Mouse (Mus musculus): ENCODE measurements around the gene Mlx. TPM values are rescaled to one million over a fixed set of nuclear protein-coding genes. Genes with fewer than 3 reads are reported as not detected.

Mlx gene
- total RNA-seq, 1 experiment: 42.0 TPM

- in situ Hi-C loops (cut with MboI; ENCODE audit: low sequenced_read_pairs in 2 of 2, unreplicated experiment in 2 of 2): loop anchor here in 1 of 2 experiments (10.0 kb wide), 1 partner anchor 78 kb away; no protein-coding TSS in a partner anchor
- H3K36me3 ChIP-seq (ENCODE audit: control insufficient read depth, insufficient read depth, low read length, poor library complexity, severe bottlenecking): peaks cover 2% of the 10 kb centered on the region; the same call in 1 of the 2 replicates
- H3K9me3 ChIP-seq (ENCODE audit: control insufficient read depth, insufficient read depth, low read depth, low read length): no peaks in the 10 kb centered on the region
- H3K9ac ChIP-seq (ENCODE audit: insufficient read depth, low read depth, low read length, poor library complexity, severe bottlenecking): no peak overlapping the region
- no peak for TF ChIP-seq CHD2 (IDR thresholded peaks at IDR 0.05; ENCODE audit: low read depth, low read length)
- DNase-seq (ENCODE audit: low read depth, low spot score): no peak
- H3K4me3 ChIP-seq (ENCODE audit: insufficient read depth in 1 of 2, low read depth in 1 of 2, low read length in 2 of 2, poor library complexity in 1 of 2, severe bottlenecking in 1 of 2): no peak overlapping the region
- no peak overlapping the region for H3K27ac ChIP-seq (ENCODE audit: insufficient read depth, low read depth, low read length, poor library complexity, severe bottlenecking)
- peaks cover 5 to 34% of the 10 kb centered on the region in 2 experiments for H3K4me1 ChIP-seq (ENCODE audit: control insufficient read depth in 2 of 2, insufficient read depth in 2 of 2, low read length in 2 of 2, poor library complexity in 1 of 2)
Observed at GRCm38 (mm10) chr11:101062165-101062884, 24.8 kb upstream of the Mlx start.

DNA sequence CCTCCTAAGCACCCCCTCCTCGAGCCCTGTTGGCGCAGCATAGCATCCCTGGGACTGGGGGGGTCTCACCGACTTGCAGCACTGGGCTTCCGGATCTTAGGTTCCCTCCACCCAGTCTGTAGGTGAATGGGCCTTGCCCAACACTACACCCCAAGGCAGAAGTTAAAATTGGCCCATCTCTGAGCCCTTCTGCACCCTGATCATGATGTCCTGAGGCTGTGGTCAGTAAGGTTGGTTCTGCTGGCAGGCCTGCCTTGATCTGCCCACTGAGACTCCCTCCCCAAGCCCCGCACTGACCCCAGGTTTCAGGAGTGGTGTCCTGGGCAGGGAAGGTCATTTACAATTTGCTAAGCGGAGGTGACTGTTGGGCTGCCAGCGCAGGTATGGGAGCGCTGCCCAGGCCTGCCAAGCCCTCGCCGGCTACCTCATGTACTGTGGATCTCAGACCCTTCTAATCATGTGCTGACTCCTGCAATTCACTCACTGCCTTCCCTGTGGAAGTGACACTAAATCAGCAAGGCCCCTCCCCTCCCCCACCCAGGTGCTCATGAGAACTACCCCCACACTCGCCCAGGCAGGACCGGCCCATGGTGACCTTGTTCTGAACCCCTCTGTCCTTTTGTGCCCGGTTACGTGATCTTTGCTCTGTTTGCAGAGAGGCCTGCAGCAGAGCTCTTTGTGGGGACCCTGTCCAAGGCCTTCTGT lies 24.0 kb upstream of the Mlx start:
- no peak for DNase-seq (ENCODE audit: low read depth, low spot score)
- no peak for TF ChIP-seq MAFK (IDR thresholded peaks at IDR 0.05; ENCODE audit: insufficient read depth, low read depth, low read length)
- no peak for TF ChIP-seq ZC3H11A (IDR thresholded peaks at IDR 0.05; ENCODE audit: borderline replicate concordance, low read depth, low read length)
- TF ChIP-seq HCFC1 (IDR thresholded peaks at IDR 0.05; ENCODE audit: borderline replicate concordance, insufficient read depth, low read length): no peak
- no peak for TF ChIP-seq ZNF384 (IDR thresholded peaks at IDR 0.05; ENCODE audit: low read depth, low read length)
- TF ChIP-seq CHD2 (IDR thresholded peaks at IDR 0.05; ENCODE audit: low read depth, low read length): no peak
- Histone ChIP-seq H3K27ac (ENCODE audit: insufficient read depth, low read depth, low read length, poor library complexity, severe bottlenecking) (no peak overlapping the region), H3K9ac (ENCODE audit: insufficient read depth, low read depth, low read length, poor library complexity, severe bottlenecking) (peak overlapping the region; percentile 17; the same call in 1 of the 2 replicates), H3K4me3 (ENCODE audit: insufficient read depth in 1 of 2, low read depth in 1 of 2, low read length in 2 of 2, poor library complexity in 1 of 2, severe bottlenecking in 1 of 2) (0 out of 4 replicates have a peak overlapping the region, but pooled peaks of 1 of the 2 experiments have one; percentile 15), H3K36me3 (ENCODE audit: control insufficient read depth, insufficient read depth, low read length, poor library complexity, severe bottlenecking) (peaks cover 2% of the 10 kb centered on the region; the same call in 1 of the 2 replicates), H3K4me1 (ENCODE audit: control insufficient read depth in 2 of 2, insufficient read depth in 2 of 2, low read length in 2 of 2, poor library complexity in 1 of 2) (peaks cover 2 to 34% of the 10 kb centered on the region in 2 experiments; a peak in 3 of 4 replicates), H3K9me3 (ENCODE audit: control insufficient read depth, insufficient read depth, low read depth, low read length) (no peaks in the 10 kb centered on the region)
- in situ Hi-C loops (cut with MboI; ENCODE audit: low sequenced_read_pairs in 2 of 2, unreplicated experiment in 2 of 2): loop anchor here in 1 of 2 experiments (10.0 kb wide), 1 partner anchor 78 kb away; no protein-coding TSS in a partner anchor

DNA sequence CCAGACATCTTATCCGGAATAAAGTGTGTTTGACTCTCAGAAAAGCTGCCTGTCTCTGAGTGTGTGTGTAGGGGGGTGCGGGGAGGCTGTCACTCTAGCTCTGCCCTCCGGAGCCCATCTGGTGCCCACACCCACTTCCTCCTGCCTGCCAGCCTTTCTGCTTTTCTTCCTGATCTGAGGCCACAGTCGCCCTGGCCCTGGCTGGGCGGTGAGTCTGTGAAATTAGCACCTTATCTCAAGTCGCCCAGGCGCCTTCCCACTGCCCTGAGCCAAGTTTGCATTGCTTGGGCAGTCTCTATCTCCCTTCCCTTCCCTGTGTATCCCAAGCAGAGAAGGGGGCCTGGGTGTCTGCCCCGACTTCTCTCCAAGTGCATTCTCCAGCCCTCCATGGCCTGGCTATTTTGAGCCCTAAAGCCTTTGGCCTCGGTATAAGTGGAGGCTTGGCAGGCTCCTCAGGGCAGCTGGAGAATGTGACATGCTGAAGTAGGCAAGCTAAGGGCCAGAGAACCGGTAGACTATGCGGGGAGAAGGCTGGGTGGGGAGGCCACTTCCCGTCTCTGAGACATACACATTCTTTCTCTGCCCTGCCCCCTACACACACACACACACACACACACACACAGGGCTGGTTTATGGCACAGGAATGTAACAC lies 23.3 kb upstream of the Mlx start:
- Histone ChIP-seq H3K9me3 (ENCODE audit: control insufficient read depth, insufficient read depth, low read depth, low read length) (no peaks in the 10 kb centered on the region), H3K4me3 (ENCODE audit: insufficient read depth in 1 of 2, low read depth in 1 of 2, low read length in 2 of 2, poor library complexity in 1 of 2, severe bottlenecking in 1 of 2) (peak overlapping the region; percentile 15 to 43; a peak in 1 of 4 replicates), H3K4me1 (ENCODE audit: control insufficient read depth in 2 of 2, insufficient read depth in 2 of 2, low read length in 2 of 2, poor library complexity in 1 of 2) (peaks cover 2 to 28% of the 10 kb centered on the region in 2 experiments; a peak in 3 of 4 replicates), H3K27ac (ENCODE audit: insufficient read depth, low read depth, low read length, poor library complexity, severe bottlenecking) (peak overlapping the region; percentile 3; the same call in 1 of the 2 replicates), H3K9ac (ENCODE audit: insufficient read depth, low read depth, low read length, poor library complexity, severe bottlenecking) (peak overlapping the region; percentile 54; the same call in 1 of the 2 replicates), H3K36me3 (ENCODE audit: control insufficient read depth, insufficient read depth, low read length, poor library complexity, severe bottlenecking) (peaks cover 2% of the 10 kb centered on the region; the same call in 1 of the 2 replicates)
- in situ Hi-C loops (cut with MboI; ENCODE audit: low sequenced_read_pairs in 2 of 2, unreplicated experiment in 2 of 2): loop anchor here in 1 of 2 experiments (10.0 kb wide), 1 partner anchor 79 kb away; no protein-coding TSS in a partner anchor
- no peak for DNase-seq (ENCODE audit: low read depth, low spot score)
- TF ChIP-seq MAFK (IDR thresholded peaks at IDR 0.05; ENCODE audit: insufficient read depth, low read depth, low read length): no peak
- TF ChIP-seq ZC3H11A (IDR thresholded peaks at IDR 0.05; ENCODE audit: borderline replicate concordance, low read depth, low read length): no peak
- TF ChIP-seq ZNF384 (IDR thresholded peaks at IDR 0.05; ENCODE audit: low read depth, low read length): no peak
- TF ChIP-seq CHD2 (IDR thresholded peaks at IDR 0.05; ENCODE audit: low read depth, low read length): no peak
- no peak for TF ChIP-seq HCFC1 (IDR thresholded peaks at IDR 0.05; ENCODE audit: borderline replicate concordance, insufficient read depth, low read length)

GRCm38 (mm10) chr11:101064462-101064861 lies 22.6 kb upstream of the Mlx start:
- Histone ChIP-seq H3K4me1 (ENCODE audit: control insufficient read depth in 2 of 2, insufficient read depth in 2 of 2, low read length in 2 of 2, poor library complexity in 1 of 2) (peaks cover 2 to 24% of the 10 kb centered on the region in 2 experiments; a peak in 3 of 4 replicates), H3K4me3 (ENCODE audit: insufficient read depth in 1 of 2, low read depth in 1 of 2, low read length in 2 of 2, poor library complexity in 1 of 2, severe bottlenecking in 1 of 2) (no peak overlapping the region), H3K27ac (ENCODE audit: insufficient read depth, low read depth, low read length, poor library complexity, severe bottlenecking) (no peak overlapping the region; the same call in 1 of the 2 replicates), H3K9me3 (ENCODE audit: control insufficient read depth, insufficient read depth, low read depth, low read length) (no peaks in the 10 kb centered on the region), H3K36me3 (ENCODE audit: control insufficient read depth, insufficient read depth, low read length, poor library complexity, severe bottlenecking) (peaks cover 2% of the 10 kb centered on the region; the same call in 1 of the 2 replicates), H3K9ac (ENCODE audit: insufficient read depth, low read depth, low read length, poor library complexity, severe bottlenecking) (no peak overlapping the region)
- in situ Hi-C loops (cut with MboI; ENCODE audit: low sequenced_read_pairs in 2 of 2, unreplicated experiment in 2 of 2): loop anchor here in 1 of 2 experiments (10.0 kb wide), 1 partner anchor 80 kb away; no protein-coding TSS in a partner anchor
- TF ChIP-seq HCFC1 (IDR thresholded peaks at IDR 0.05; ENCODE audit: borderline replicate concordance, insufficient read depth, low read length) (no peak), CHD2 (IDR thresholded peaks at IDR 0.05; ENCODE audit: low read depth, low read length) (no peak), MAFK (IDR thresholded peaks at IDR 0.05; ENCODE audit: insufficient read depth, low read depth, low read length) (no peak), ZC3H11A (IDR thresholded peaks at IDR 0.05; ENCODE audit: borderline replicate concordance, low read depth, low read length) (no peak), ZNF384 (IDR thresholded peaks at IDR 0.05; ENCODE audit: low read depth, low read length) (no peak)
- DNase-seq (ENCODE audit: low read depth, low spot score): no peak
